Mouse (Mus musculus): ENCODE measurements around the gene Ralgps1. TPM values are rescaled to one million over a fixed set of nuclear protein-coding genes. Genes with fewer than 3 reads are reported as not detected.
A peak's percentile ranks its signal among the peaks of the same experiment; 100 is the strongest.

Gene Ralgps1
- polyA plus RNA-seq, 1 experiment from 2014 or later = 2.2 TPM

DNA sequence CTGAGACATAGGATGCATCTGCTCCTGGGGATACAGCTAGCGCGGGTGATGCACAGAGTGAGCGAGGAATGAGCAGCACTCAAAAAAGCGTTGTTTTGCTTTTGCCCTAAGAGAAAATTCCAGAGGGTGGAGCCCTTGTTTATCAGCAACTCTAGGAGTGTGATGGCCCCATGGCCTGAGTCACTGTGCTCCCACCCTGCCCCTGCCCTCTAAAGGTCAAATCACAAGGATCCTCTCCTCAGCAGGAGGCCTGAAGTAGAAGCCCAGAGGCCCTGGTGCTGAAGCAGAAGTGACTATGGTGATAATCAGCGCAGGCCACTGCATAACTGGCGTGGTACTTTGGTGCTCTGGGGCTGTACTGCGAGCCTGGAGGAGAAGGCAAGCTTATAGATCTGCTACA lies 211.7 kb downstream of the Ralgps1 start:
- H3K4me3 ChIP-seq (ENCODE audit: low read depth, low read length) = no peak overlapping the region
- DNase-seq (ENCODE audit: low spot score) (no peak), ATAC-seq (ENCODE audit: low FRiP score, low TSS enrichment) (no peak)
- no peak overlapping the region for H3K9ac ChIP-seq (ENCODE audit: low read length)
- WGBS = 86% methylated on average over 7 of the region's 7 CpGs
- H3K27ac ChIP-seq (replicated peaks) = no peak overlapping the region
- no peak overlapping the region for H3K4me2 ChIP-seq (replicated peaks; ENCODE audit: low read depth)
- no peaks in the 10 kb centered on the region for H3K36me3 ChIP-seq (ENCODE audit: control insufficient read depth, insufficient read depth, low read length)
- no peaks in the 10 kb centered on the region for H3K27me3 ChIP-seq (ENCODE audit: control insufficient read depth, insufficient read depth, low read length)
- H3K9me3 ChIP-seq (ENCODE audit: control insufficient read depth, low read length) = no peaks in the 10 kb centered on the region
- peak; percentile 8; the same call in 1 of the 2 replicates for TF ChIP-seq CTCF (IDR thresholded peaks at IDR 0.05; ENCODE audit: low read depth)
- no peak for TF ChIP-seq EP300 (optimal IDR thresholded peaks at IDR 0.05)
- H3K4me1 ChIP-seq (replicated peaks; ENCODE audit: control insufficient read depth, insufficient read depth) = no peaks in the 10 kb centered on the region

DNA sequence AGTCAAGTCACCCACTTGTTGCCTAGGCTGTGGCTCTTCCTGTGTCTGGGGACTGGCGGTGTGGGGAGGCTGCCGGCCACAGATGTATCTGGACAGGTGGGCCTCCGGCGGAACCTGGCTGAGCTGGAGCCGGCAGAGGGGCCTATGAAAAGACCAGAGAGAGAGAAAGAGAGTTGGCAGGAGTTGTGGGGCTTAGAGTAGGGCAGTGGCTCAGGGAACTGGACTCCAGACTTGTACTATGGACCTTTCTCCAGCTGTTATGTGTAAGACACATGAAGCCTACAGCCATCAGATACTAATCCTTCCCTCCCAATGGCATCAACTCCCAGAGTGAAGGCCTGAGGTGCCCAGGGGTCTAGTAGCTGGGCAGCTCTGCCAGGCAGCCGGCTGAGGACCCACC lies 212.4 kb downstream of the Ralgps1 start:
- H3K27me3 ChIP-seq (ENCODE audit: control insufficient read depth, insufficient read depth, low read length) = no peaks in the 10 kb centered on the region
- H3K36me3 ChIP-seq (ENCODE audit: control insufficient read depth, insufficient read depth, low read length) = no peaks in the 10 kb centered on the region
- H3K4me3 ChIP-seq (ENCODE audit: low read depth, low read length) = no peak overlapping the region
- ATAC-seq (ENCODE audit: low FRiP score, low TSS enrichment) = no peak
- 81% methylated on average over 6 of the region's 6 CpGs for WGBS
- H3K9me3 ChIP-seq (ENCODE audit: control insufficient read depth, low read length) = no peaks in the 10 kb centered on the region
- H3K9ac ChIP-seq (ENCODE audit: low read length) = no peak overlapping the region
- H3K4me1 ChIP-seq (replicated peaks; ENCODE audit: control insufficient read depth, insufficient read depth) = no peaks in the 10 kb centered on the region
- no peak overlapping the region for H3K4me2 ChIP-seq (replicated peaks; ENCODE audit: low read depth)
- DNase-seq (ENCODE audit: low spot score) = no peak
- no peak overlapping the region for H3K27ac ChIP-seq (replicated peaks)
- TF ChIP-seq EP300 (optimal IDR thresholded peaks at IDR 0.05) = no peak

DNA sequence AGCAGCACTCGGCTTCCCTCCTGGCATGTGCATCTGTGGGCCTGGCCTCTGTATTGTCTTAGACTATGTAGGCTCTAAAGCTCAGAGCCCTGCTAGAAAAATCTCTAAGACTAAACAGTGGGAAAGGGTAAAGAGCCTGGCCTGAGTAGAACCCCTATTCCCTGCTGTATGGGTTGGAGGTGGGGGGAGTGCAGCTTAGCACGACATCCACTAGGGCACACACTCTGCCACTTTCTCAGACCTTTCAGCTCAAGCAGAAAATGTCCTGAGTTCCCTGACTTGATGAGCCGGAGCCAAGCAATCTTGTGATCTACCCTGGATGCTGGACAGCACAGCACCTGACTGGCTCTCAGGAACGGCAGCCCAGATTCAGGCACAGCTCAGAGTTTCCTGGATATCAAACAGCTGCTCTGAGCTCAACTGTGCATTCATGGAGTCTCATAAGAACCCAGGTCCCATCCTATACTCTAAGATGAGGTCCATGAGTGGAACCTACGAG lies 215.0 kb downstream of the Ralgps1 start:
- no peak overlapping the region for H3K4me2 ChIP-seq (replicated peaks; ENCODE audit: low read depth)
- H3K27me3 ChIP-seq (ENCODE audit: control insufficient read depth, insufficient read depth, low read length) = no peaks in the 10 kb centered on the region
- DNase-seq (ENCODE audit: low spot score) (no peak), ATAC-seq (ENCODE audit: low FRiP score, low TSS enrichment) (no peak)
- H3K36me3 ChIP-seq (ENCODE audit: control insufficient read depth, insufficient read depth, low read length) = no peaks in the 10 kb centered on the region
- no peak for TF ChIP-seq CTCF (IDR thresholded peaks at IDR 0.05; ENCODE audit: low read depth)
- no peak overlapping the region for H3K27ac ChIP-seq (replicated peaks)
- no peaks in the 10 kb centered on the region for H3K4me1 ChIP-seq (replicated peaks; ENCODE audit: control insufficient read depth, insufficient read depth)
- H3K9ac ChIP-seq (ENCODE audit: low read length) = no peak overlapping the region
- H3K4me3 ChIP-seq (ENCODE audit: low read depth, low read length) = no peak overlapping the region
- WGBS = 66% methylated on average over 5 of the region's 5 CpGs
- no peaks in the 10 kb centered on the region for H3K9me3 ChIP-seq (ENCODE audit: control insufficient read depth, low read length)

DNA sequence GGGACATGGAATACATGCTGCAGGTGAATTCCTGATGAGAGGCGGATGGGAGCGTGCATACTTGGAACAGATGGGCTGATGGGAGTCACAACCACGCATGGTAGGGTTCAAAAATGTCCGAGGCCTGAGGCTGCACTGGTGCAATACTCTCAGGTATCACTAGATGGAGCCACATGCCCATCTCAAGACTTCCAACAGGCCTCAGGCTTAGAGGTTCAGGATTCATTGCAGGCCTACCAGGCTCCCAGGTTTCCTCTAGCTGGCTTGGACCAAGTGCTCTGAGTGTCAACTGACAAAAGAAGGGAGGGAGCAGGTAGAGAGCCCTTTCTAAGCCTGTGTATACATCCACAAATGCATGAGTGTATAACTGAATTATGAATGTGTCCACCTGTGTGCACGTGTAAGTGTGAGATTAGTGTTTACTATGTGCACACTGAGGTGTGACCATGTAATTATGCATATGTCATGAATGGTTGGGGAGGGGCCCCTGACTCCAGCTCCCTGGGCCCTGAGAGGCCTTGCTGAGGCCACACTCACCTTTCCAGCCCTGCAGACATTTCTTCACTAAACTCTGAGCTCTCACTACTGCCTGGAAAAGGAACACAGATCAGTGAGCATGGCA lies 216.4 kb downstream of the Ralgps1 start:
- WGBS = 23% methylated on average over 5 of the region's 5 CpGs
- ATAC-seq (ENCODE audit: low FRiP score, low TSS enrichment) (peak; percentile 55; the same call in 1 of the 2 replicates), DNase-seq (ENCODE audit: low spot score) (peak; percentile 73)
- TF ChIP-seq CTCF (IDR thresholded peaks at IDR 0.05; ENCODE audit: low read depth) = peak; percentile 98
- no peak for TF ChIP-seq EP300 (optimal IDR thresholded peaks at IDR 0.05)
- no peak overlapping the region for H3K9ac ChIP-seq (ENCODE audit: low read length)
- H3K36me3 ChIP-seq (ENCODE audit: control insufficient read depth, insufficient read depth, low read length) = no peaks in the 10 kb centered on the region
- H3K27ac ChIP-seq (replicated peaks) = no peak overlapping the region
- H3K4me3 ChIP-seq (ENCODE audit: low read depth, low read length) = no peak overlapping the region
- H3K4me2 ChIP-seq (replicated peaks; ENCODE audit: low read depth) = no peak overlapping the region
- H3K27me3 ChIP-seq (ENCODE audit: control insufficient read depth, insufficient read depth, low read length) = no peaks in the 10 kb centered on the region
- H3K9me3 ChIP-seq (ENCODE audit: control insufficient read depth, low read length) = no peaks in the 10 kb centered on the region
- no peaks in the 10 kb centered on the region for H3K4me1 ChIP-seq (replicated peaks; ENCODE audit: control insufficient read depth, insufficient read depth)

DNA sequence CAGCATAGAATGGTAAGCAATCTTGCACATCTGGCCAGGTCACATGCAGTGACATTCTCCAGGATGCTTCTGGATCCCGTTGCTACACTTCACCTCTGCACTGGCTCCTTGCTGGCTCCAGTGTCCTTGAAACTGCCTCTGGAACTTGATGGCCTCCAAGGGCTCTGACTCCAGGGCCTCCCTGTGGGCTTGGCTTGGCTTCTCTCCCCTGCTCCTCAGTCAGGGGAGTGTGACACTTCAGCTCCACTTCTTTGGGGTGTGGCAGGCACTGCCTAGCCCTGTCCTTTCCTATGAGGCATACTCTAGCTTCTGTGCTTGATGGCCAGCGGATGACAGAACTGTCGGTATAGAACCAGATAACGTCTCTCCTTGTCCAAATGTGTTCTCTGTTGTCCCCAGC lies 224.3 kb downstream of the Ralgps1 start:
- Histone ChIP-seq H3K27me3 (ENCODE audit: control insufficient read depth, insufficient read depth, low read length) (no peaks in the 10 kb centered on the region), H3K4me3 (ENCODE audit: low read depth, low read length) (no peak overlapping the region), H3K36me3 (ENCODE audit: control insufficient read depth, insufficient read depth, low read length) (no peaks in the 10 kb centered on the region), H3K4me1 (replicated peaks; ENCODE audit: control insufficient read depth, insufficient read depth) (no peaks in the 10 kb centered on the region), H3K9ac (ENCODE audit: low read length) (no peak overlapping the region), H3K9me3 (ENCODE audit: control insufficient read depth, low read length) (no peaks in the 10 kb centered on the region), H3K4me2 (replicated peaks; ENCODE audit: low read depth) (no peak overlapping the region), H3K27ac (replicated peaks) (no peak overlapping the region)
- no peak for DNase-seq (ENCODE audit: low spot score)
- TF ChIP-seq EP300 (optimal IDR thresholded peaks at IDR 0.05) (no peak), CTCF (IDR thresholded peaks at IDR 0.05; ENCODE audit: low read depth) (no peak)
- no peak for ATAC-seq (ENCODE audit: low FRiP score, low TSS enrichment)
- WGBS = 82% methylated on average over 4 of the region's 4 CpGs

DNA sequence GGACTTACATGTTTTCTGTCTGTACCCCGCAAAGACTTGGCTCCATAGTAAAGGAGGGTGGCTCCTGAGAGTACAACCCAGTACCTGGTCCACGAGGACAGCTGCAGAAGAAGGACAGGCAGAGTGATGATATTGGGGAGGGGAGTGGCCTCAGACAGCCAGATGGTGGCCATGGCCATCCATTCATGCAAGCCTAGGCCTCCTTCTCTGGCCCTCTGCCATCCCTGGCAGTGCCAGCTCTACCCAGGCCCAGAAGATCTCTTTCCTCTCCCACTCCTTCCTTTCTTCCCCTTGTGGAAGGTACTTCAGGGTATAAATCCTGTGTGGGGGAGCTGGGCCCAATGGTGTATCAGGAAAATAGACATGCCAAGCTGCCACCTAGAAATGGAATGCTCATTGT lies 228.0 kb downstream of the Ralgps1 start:
- no peaks in the 10 kb centered on the region for H3K9me3 ChIP-seq (ENCODE audit: control insufficient read depth, low read length)
- H3K4me3 ChIP-seq (ENCODE audit: low read depth, low read length) = no peak overlapping the region
- DNase-seq (ENCODE audit: low spot score) (no peak), ATAC-seq (ENCODE audit: low FRiP score, low TSS enrichment) (no peak)
- WGBS = 88% methylated on average over 2 of the region's 2 CpGs
- H3K4me1 ChIP-seq (replicated peaks; ENCODE audit: control insufficient read depth, insufficient read depth) = no peaks in the 10 kb centered on the region
- no peaks in the 10 kb centered on the region for H3K36me3 ChIP-seq (ENCODE audit: control insufficient read depth, insufficient read depth, low read length)
- H3K27me3 ChIP-seq (ENCODE audit: control insufficient read depth, insufficient read depth, low read length) = no peaks in the 10 kb centered on the region
- H3K27ac ChIP-seq (replicated peaks) = no peak overlapping the region
- no peak overlapping the region for H3K4me2 ChIP-seq (replicated peaks; ENCODE audit: low read depth)
- TF ChIP-seq CTCF (IDR thresholded peaks at IDR 0.05; ENCODE audit: low read depth) = no peak
- no peak for TF ChIP-seq EP300 (optimal IDR thresholded peaks at IDR 0.05)
- no peak overlapping the region for H3K9ac ChIP-seq (ENCODE audit: low read length)
